Mouse (Mus musculus): ENCODE measurements around the gene Mrpl20.

- TF ChIP-seq POLR2A (IDR thresholded peaks at IDR 0.05; ENCODE audit: control insufficient read depth, extremely low read depth, insufficient read depth, low read length, poor library complexity) (no peak), CTCF (IDR thresholded peaks at IDR 0.05; ENCODE audit: borderline replicate concordance, control insufficient read depth, extremely low read depth, insufficient read depth, low read length, poor library complexity) (no peak)
These were observed 26.8 kb upstream of the Mrpl20 start for GRCm38 (mm10) chr4:155775855-155776254.

Measured in thymus, adult 2 months (tissue).